Mouse (Mus musculus): ENCODE results near the gene Ppp2r2d.

Gene Ppp2r2d

GRCm38 (mm10) chr7:138928456-138928855 lies 82.6 kb downstream of the Ppp2r2d start:
- no peak for DNase-seq
